Mouse (Mus musculus) CD4-positive, CD25-positive, alpha-beta regulatory T cell (primary cell): ENCODE data around the gene Olfr470. TPM values are rescaled to one million over a fixed set of nuclear protein-coding genes. Genes with fewer than 3 reads are reported as not detected.

Experiments used
- polyA plus RNA-seq: library from polyadenylated mRNA; unstranded; fragments of 100-300 nt; shearing (Covaris generic); gene quantifications from one replicate; pipeline ENCODE4 v1.2.1, GENCODE M21; 2017

Gene Olfr470
- not detected for polyA plus RNA-seq

DNA sequence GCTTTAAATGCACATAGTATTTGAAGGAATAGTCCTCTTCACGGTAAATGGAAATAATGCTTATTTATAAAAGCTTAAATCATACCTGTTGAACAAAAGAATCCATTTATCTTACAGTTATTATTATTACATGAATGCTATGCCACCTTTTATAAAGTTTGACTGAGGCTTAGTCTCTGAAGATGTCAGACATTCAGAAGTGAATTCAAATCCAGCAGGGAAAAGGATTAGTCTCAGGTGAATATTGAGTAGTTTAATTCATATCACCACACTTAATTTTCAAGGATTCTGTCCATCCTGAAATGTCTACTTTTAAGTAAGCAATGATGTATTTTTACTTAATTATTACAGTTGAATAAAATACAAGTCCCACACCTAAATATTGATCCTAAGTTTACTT is at the start of gene Olfr470:
Gene Olfr470, minus strand, starts transcription at position 101 of the 400 bp plus-strand sequence.

DNA sequence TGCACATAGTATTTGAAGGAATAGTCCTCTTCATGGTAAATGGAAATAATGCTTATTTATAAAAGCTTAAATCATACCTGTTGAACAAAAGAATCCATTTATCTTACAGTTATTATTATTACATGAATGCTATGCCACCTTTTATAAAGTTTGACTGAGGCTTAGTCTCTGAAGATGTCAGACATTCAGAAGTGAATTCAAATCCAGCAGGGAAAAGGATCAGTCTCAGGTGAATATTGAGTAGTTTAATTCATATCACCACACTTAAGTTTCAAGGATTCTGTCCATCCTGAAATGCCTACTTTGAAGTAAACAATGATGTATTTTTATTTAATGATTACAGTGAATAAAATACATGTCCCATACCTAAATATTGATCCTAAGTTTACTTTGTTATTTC is 21.8 kb downstream of the Olfr470 start, which contains the start of gene Olfr469:
Gene Olfr469, minus strand, starts transcription at position 101 of the 400 bp plus-strand sequence.

DNA sequence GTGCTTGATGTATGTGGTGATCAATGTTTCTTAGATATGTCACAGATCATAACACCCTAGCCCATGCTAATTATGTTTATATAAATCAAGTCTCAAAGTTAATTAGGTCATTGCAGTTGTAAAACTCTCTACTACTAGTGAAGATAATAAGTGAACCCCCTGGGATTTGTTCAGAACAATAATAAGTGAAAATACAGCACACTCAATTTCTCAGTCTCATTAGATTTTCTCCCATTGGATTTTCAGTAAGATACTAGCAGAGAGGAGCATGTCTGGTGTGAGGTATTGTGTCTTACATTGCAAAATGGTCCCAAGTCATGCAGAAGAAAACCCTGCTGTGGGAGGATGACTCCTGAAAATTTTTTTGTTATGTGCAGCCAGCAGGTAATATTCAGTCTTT is 35.3 kb downstream of the Olfr470 start, which contains the start of gene Olfr467:
Gene Olfr467, plus strand, starts transcription at position 301 of the 400 bp plus-strand sequence.

DNA sequence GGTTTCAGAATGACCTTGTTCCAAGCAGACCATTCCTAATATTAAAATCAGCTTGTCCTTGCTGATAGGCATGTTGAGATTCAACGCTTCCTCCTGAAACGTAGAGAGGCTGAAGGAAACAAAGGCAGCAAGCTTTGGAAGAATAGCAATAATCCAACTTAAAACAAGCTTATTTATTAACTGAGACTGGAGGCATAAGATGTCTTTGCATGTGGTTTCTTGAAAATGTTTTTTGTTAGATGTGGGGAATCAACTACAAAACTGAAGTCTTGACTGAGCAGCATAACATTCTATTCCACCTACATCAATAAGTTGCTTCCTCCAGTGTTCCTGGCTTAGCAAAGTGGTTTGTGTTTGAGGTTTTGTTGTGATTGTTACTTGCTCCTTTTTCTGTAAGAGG is 46.2 kb downstream of the Olfr470 start, which contains the start of gene Ovch2:
Gene Ovch2, minus strand, starts transcription at position 101 of the 400 bp plus-strand sequence.

Other genes with a start within 250 kb of the Olfr470 start
- not detected for gene 5330417H12Rik, start 222.3 kb downstream of the Olfr470 start, polyA plus RNA-seq
- not detected for gene Cyb5r2, start 89.5 kb downstream of the Olfr470 start, polyA plus RNA-seq
- gene Ovch2, start 46.3 kb downstream of the Olfr470 start, polyA plus RNA-seq: not detected
- not detected for gene Olfr467, start 35.2 kb downstream of the Olfr470 start, polyA plus RNA-seq
- gene Olfr469, start 21.9 kb downstream of the Olfr470 start, polyA plus RNA-seq: not detected
- gene Olfr472, start 50.4 kb upstream of the Olfr470 start, polyA plus RNA-seq: 0.06 TPM
- not detected for gene Olfr473, start 83.0 kb upstream of the Olfr470 start, polyA plus RNA-seq
- not detected for gene Olfr474, start 107.2 kb upstream of the Olfr470 start, polyA plus RNA-seq
- not detected for gene Olfr476, start 117.3 kb upstream of the Olfr470 start, polyA plus RNA-seq
- gene Olfr477, start 139.2 kb upstream of the Olfr470 start, polyA plus RNA-seq: not detected
- not detected for gene Olfr478, start 186.5 kb upstream of the Olfr470 start, polyA plus RNA-seq
- gene Olfr479, start 203.2 kb upstream of the Olfr470 start, polyA plus RNA-seq: not detected
- not detected for gene Olfr480, start 219.9 kb upstream of the Olfr470 start, polyA plus RNA-seq
- 0.12 TPM for gene Olfr481, start 232.4 kb upstream of the Olfr470 start, polyA plus RNA-seq